Mouse (Mus musculus) liver, adult 10 weeks (tissue): ENCODE measurements around the gene Cspg5. TPM values are rescaled to one million over a fixed set of nuclear protein-coding genes. Genes with fewer than 3 reads are reported as not detected.

Experiments used
- polyA plus RNA-seq: library from polyadenylated mRNA; stranded (reverse); fragments of 350-450 nt; fragmentation: Illumina TruSeq; extraction: RNeasy Lipid Tissue Mini Kit (QIAGEN cat#74804); gene quantifications from one replicate; pipeline ENCODE4 v1.2.3, GENCODE M21; 2014; ENCODE audit warnings: low read depth, low replicate concordance

The Cspg5 gene
- 0.16 TPM for polyA plus RNA-seq

GRCm38 (mm10) chr9:110243221-110243833 lies at the start of gene Cspg5:
Gene Cspg5 (plus strand): TSS chr9:110243783.

GRCm38 (mm10) chr9:110304969-110305651 lies 61.5 kb downstream of the Cspg5 start, which contains the start of gene Elp6:
Gene Elp6 (plus strand): TSS chr9:110305173.

Other genes with a start within 250 kb of the Cspg5 start
- gene Smarcc1, start 126.1 kb upstream of the Cspg5 start, polyA plus RNA-seq: 13.5 TPM
- 11.6 TPM for gene Dhx30, start 126.0 kb upstream of the Cspg5 start, polyA plus RNA-seq
- 1.2 TPM for gene Elp6, start 61.4 kb downstream of the Cspg5 start, polyA plus RNA-seq
- 4.2 TPM for gene Scap, start 89.5 kb downstream of the Cspg5 start, polyA plus RNA-seq
- gene Ptpn23, start 164.4 kb downstream of the Cspg5 start, polyA plus RNA-seq: 0.32 TPM
- gene Ngp, start 176.0 kb downstream of the Cspg5 start, polyA plus RNA-seq: not detected
- 1.9 TPM for gene Klhl18, start 232.9 kb downstream of the Cspg5 start, polyA plus RNA-seq
- gene Kif9, start 233.2 kb downstream of the Cspg5 start, polyA plus RNA-seq: 0.45 TPM